In the genomic region with DNA sequence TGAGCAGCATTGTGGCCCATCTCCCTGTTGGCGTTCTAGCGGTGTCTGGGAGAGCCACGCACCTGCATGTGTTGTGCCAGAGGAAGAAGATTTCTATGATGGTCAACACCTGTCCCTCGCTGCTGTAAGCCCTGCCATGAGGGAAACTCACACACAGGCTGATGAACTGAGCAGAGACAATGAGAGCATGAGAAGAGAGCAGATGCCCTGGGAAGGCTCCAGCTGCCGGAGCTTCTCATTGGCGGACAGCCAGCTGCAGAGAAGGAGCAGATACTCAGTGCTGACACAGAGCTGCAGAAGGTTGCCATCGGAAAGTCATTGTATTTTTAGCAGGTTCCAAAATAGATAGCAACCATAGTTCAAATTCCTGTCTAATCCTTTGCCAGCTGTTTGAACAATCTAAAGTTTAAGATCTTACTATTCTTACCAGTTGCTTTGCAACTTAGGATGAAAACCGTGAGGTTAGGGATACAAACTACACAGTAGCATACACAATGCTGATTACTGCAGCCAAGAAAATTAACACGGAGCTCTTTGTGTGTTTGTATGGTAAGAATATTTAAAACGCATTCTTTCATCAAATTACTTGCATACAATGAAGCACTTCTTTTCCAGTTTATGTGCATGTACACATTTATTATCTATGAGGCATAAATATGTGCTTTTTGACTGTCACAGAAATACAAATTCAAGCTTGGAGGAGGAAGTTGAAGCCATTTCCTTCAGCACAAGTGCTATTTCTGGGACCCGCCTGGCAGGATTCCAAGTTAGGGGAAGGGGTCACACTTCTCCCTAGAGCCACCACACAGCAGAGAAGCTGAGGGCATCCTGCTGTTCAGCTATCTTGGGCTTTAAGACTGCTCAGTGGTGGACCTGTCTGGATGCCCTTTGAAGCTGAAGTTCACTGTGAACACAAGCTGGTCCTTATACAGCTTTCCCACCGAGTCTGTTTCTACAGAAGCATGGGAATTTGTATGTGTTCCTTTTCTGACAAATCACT, we compare ENCODE assay signal across 9 mouse cellular contexts. TPM values are rescaled to one million over a fixed set of nuclear protein-coding genes. Genes with fewer than 3 reads are reported as not detected.
DNase-seq lines count a peak whose midpoint lies in the region; ATAC-seq lines count a peak whose summit lies in the region.
"Had no signal": no experiment of that assay in that cellular context is flagged by ENCODE, and none has a peak within 500 bp of the region (broad histone marks: within the 10 kb centered on the region; RNA-seq: fewer than 3 reads in every experiment).

No protein-coding gene starts in this region.

- no peak overlapping the region for H3K4me3 ChIP-seq in forebrain, embryonic 13.5 days
- H3K4me3 ChIP-seq in forebrain, embryonic 10.5 days, result no peak overlapping the region
- no peak overlapping the region for H3K4me3 ChIP-seq in hindbrain, embryonic 16.5 days (ENCODE audit: low read length)

- peak; percentile 94 for ATAC-seq in forebrain, embryonic 13.5 days
- ATAC-seq in hindbrain, embryonic 16.5 days, result peak; percentile 98

- no peak overlapping the region for H3K4me2 ChIP-seq in forebrain, embryonic 13.5 days
- H3K4me2 ChIP-seq in hindbrain, embryonic 16.5 days (ENCODE audit: low read length), result 0 out of 2 replicates have a peak overlapping the region, but pooled peaks have one; percentile 0

- H3K36me3 ChIP-seq in forebrain, embryonic 13.5 days (ENCODE audit: poor library complexity, severe bottlenecking), result no peaks in the 10 kb centered on the region
- no peaks in the 10 kb centered on the region for H3K36me3 ChIP-seq in forebrain, embryonic 10.5 days (replicated peaks)
- H3K36me3 ChIP-seq in hindbrain, embryonic 16.5 days (ENCODE audit: control insufficient read depth, insufficient read depth, low read length), result no peaks in the 10 kb centered on the region

- 62% methylated on average over 12 of the region's 12 CpGs for WGBS in forebrain, embryonic 13.5 days
- WGBS in forebrain, embryonic 10.5 days, result 85% methylated on average over 12 of the region's 12 CpGs
- 46% methylated on average over 12 of the region's 12 CpGs for WGBS in hindbrain, embryonic 16.5 days

- DNase-seq in forebrain, embryonic 10.5 days (ENCODE audit: extremely low spot score, low spot score), result no peak
- peak; percentile 91 for DNase-seq in brain, adult 2 months (ENCODE audit: low read depth, low spot score)
- DNase-seq in frontal cortex, postnatal 25 days (ENCODE audit: low spot score in 2 of 2), result peak; percentile 25 to 60
- DNase-seq in left cerebral cortex, postnatal 14 days (ENCODE audit: low spot score in 2 of 2), result peak; percentile 81 to 88
- DNase-seq in right cerebral cortex, adult 18-20 months, result peak; percentile 80
- no peak for DNase-seq in embryo, embryonic 10.5 days (ENCODE audit: low spot score)

- no peaks in the 10 kb centered on the region for H3K9me3 ChIP-seq in forebrain, embryonic 13.5 days (replicated peaks)
- no peaks in the 10 kb centered on the region for H3K9me3 ChIP-seq in forebrain, embryonic 10.5 days
- no peaks in the 10 kb centered on the region for H3K9me3 ChIP-seq in hindbrain, embryonic 16.5 days (ENCODE audit: control insufficient read depth, low read length)

- no peak overlapping the region for H3K9ac ChIP-seq in forebrain, embryonic 13.5 days
- H3K9ac ChIP-seq in hindbrain, embryonic 16.5 days (ENCODE audit: low read depth, low read length), result no peak overlapping the region

- H3K27ac ChIP-seq in forebrain, embryonic 13.5 days, result peak overlapping the region; percentile 40
- H3K27ac ChIP-seq in forebrain, embryonic 10.5 days, result no peak overlapping the region
- peak overlapping the region; percentile 18; the same call in 1 of the 2 replicates for H3K27ac ChIP-seq in hindbrain, embryonic 16.5 days (ENCODE audit: low read depth, low read length)
- H3K27ac ChIP-seq: macrophage had no signal

- no peaks in the 10 kb centered on the region for H3K27me3 ChIP-seq in forebrain, embryonic 13.5 days
- H3K27me3 ChIP-seq in forebrain, embryonic 10.5 days (ENCODE audit: poor library complexity, severe bottlenecking), result no peaks in the 10 kb centered on the region
- no peaks in the 10 kb centered on the region for H3K27me3 ChIP-seq in hindbrain, embryonic 16.5 days (replicated peaks; ENCODE audit: control insufficient read depth, insufficient read depth, low read length)

- H3K4me1 ChIP-seq in forebrain, embryonic 13.5 days, result peaks cover 10% of the 10 kb centered on the region
- 0 out of 2 replicates have a peak, but pooled peaks cover 3% of the 10 kb centered on the region for H3K4me1 ChIP-seq in forebrain, embryonic 10.5 days
- peaks cover 7% of the 10 kb centered on the region for H3K4me1 ChIP-seq in hindbrain, embryonic 16.5 days (ENCODE audit: control insufficient read depth, insufficient read depth, low read depth, low read length)

- intact Hi-C loops in left cerebral cortex, postnatal 14 days (cut with DNase I), result no loop called here

RNA-seq across cellular contexts. Expression of a gene that starts 42.6 kb away (rescaled TPM):
- polyA plus RNA-seq in forebrain, embryonic 13.5 days (2015; fragmentation: Nextera tagmentation; extraction: Ambion mirVana), result 0.18 and 0.21 TPM in 2 replicates
- polyA plus RNA-seq in forebrain, embryonic 10.5 days (2016; fragmentation: Nextera tagmentation; extraction: Ambion mirVana), result 0.11 and 0.17 TPM in 2 replicates
- polyA plus RNA-seq in hindbrain, embryonic 16.5 days (2015; fragmentation: Nextera tagmentation; extraction: Ambion mirVana), result 2.7 and 3.6 TPM in 2 replicates
- total RNA-seq in left cerebral cortex, postnatal 14 days (2021), result 1 to 10 TPM; 4.8 to 6.3 TPM
- polyA plus RNA-seq: macrophage had no signal

Comparison
In these comparisons a context has a peak if more than half of its experiments do, and no peak if none do; other contexts are left out.
1. DNase-seq: peak in brain, adult 2 months (single experiment), frontal cortex, postnatal 25 days (2 of 2), left cerebral cortex, postnatal 14 days (2 of 2) and right cerebral cortex, adult 18-20 months (single experiment); none in forebrain, embryonic 10.5 days (single experiment) and embryo, embryonic 10.5 days (single experiment).